Mouse (Mus musculus) midbrain, embryonic 14.5 days (tissue): Measurements from ENCODE around the gene Prkce. TPM values are rescaled to one million over a fixed set of nuclear protein-coding genes. Genes with fewer than 3 reads are reported as not detected.

Experiments
- ATAC-seq: fragments of 200-750 bp; cut with Nextera tagmentation; 2 replicates; pipeline ENCODE4 v1.8.0; 2017; ENCODE audit warnings: moderate number of reproducible peaks, moderate library complexity; ENCODE audit not compliant: low FRiP score, low TSS enrichment
- DNase-seq: peaks from one replicate; pipeline ENCODE4 v3.0.0-alpha.2; 2015
- H3K27ac ChIP-seq: fragments of 300-500 bp; sonication (generic); replicated peaks from 2 replicates; pipeline ENCODE4 v1.5.1; 2014; ENCODE audit warnings: mild to moderate bottlenecking, low read depth, low read length, moderate library complexity
- H3K27me3 ChIP-seq: fragments of 300-500 bp; sonication (generic); 2 replicates; pipeline ENCODE4 v1.6.1; 2014; ENCODE audit warnings: low read length, control low read depth, mixed read lengths; ENCODE audit not compliant: control insufficient read depth, insufficient read depth
- H3K36me3 ChIP-seq: fragments of 300-500 bp; sonication (generic); 2 replicates; pipeline ENCODE4 v1.6.1; 2014; ENCODE audit warnings: low read length, control low read depth; ENCODE audit not compliant: control insufficient read depth, insufficient read depth
- H3K4me1 ChIP-seq: fragments of 300-500 bp; sonication (generic); 2 replicates; pipeline ENCODE4 v1.6.1; 2014; ENCODE audit warnings: mild to moderate bottlenecking, antibody characterized with exemption, low read length, control low read depth; ENCODE audit not compliant: control insufficient read depth, insufficient read depth
- H3K4me2 ChIP-seq: fragments of 300-500 bp; sonication (generic); 2 replicates; pipeline ENCODE4 v1.6.1; 2014; ENCODE audit warnings: mild to moderate bottlenecking, low read length, moderate library complexity
- H3K4me3 ChIP-seq: fragments of 300-500 bp; sonication (generic); replicated peaks from 2 replicates; pipeline ENCODE4 v1.5.1; 2014; ENCODE audit warnings: low read depth, low read length
- H3K9ac ChIP-seq: fragments of 300-500 bp; sonication (generic); replicated peaks from 2 replicates; pipeline ENCODE4 v1.6.1; 2014; ENCODE audit warnings: mild to moderate bottlenecking, low read length, moderate library complexity
- H3K9me3 ChIP-seq: fragments of 300-500 bp; sonication (generic); 2 replicates; pipeline ENCODE4 v1.6.1; 2016; ENCODE audit warnings: low read length, control low read depth, mixed read lengths; ENCODE audit not compliant: control insufficient read depth
- WGBS: fragments of 180-500 bp; shearing (Covaris S2); extraction: QIAGEN DNeasy Blood & Tissue Kit; methylation state at CpG from one replicate; pipeline ENCODE4 v1.1.7; 2014; 5-methylcytosine and 5-hydroxymethylcytosine counted together
- polyA plus RNA-seq: library from polyadenylated mRNA; unstranded; fragments of >200 nt; fragmentation: Nextera tagmentation; extraction: Ambion mirVana; gene quantifications from 2 replicates; pipeline ENCODE4 v1.2.1, GENCODE M21; 2014

The Prkce gene
- polyA plus RNA-seq, 1 experiment from 2014 or later = 25.4 TPM

DNA sequence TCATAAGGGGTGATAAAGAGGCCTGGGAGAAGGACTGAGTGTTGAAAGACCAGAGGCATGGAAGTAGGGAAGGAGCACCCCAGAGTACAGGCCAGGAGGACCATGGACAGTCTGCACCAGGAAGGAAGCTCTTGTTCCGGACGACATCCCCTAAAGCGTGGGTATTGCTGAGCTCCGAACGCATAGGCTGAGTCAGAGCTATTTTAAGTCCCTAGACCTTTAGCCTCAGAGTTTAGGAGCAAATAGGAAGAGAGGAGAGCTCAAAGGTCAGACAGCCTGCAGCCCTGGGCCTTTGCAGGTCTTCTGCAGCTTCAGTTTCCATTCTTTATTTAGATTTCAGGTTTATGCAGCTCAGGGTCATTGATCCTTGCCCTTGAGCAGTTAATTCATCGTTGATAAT lies 433.5 kb downstream of the Prkce start:
- DNase-seq (no peak), ATAC-seq (no peak)
- H3K9ac ChIP-seq = no peak overlapping the region
- no peaks in the 10 kb centered on the region for H3K4me1 ChIP-seq
- H3K27ac ChIP-seq = no peak overlapping the region
- no peak overlapping the region for H3K4me3 ChIP-seq
- WGBS = 86% methylated on average over 6 of the region's 6 CpGs
- no peak overlapping the region for H3K4me2 ChIP-seq
- no peaks in the 10 kb centered on the region for H3K36me3 ChIP-seq
- no peaks in the 10 kb centered on the region; the same call in 1 of the 2 replicates for H3K27me3 ChIP-seq
- no peaks in the 10 kb centered on the region for H3K9me3 ChIP-seq

GRCm38 (mm10) chr17:86601901-86602300 lies 434.3 kb downstream of the Prkce start:
- no peak overlapping the region for H3K4me3 ChIP-seq
- no peak overlapping the region for H3K9ac ChIP-seq
- 85% methylated on average over 2 of the region's 2 CpGs for WGBS
- no peaks in the 10 kb centered on the region for H3K36me3 ChIP-seq
- H3K9me3 ChIP-seq = no peaks in the 10 kb centered on the region
- H3K27ac ChIP-seq = no peak overlapping the region
- ATAC-seq (no peak), DNase-seq (no peak)
- H3K27me3 ChIP-seq = no peaks in the 10 kb centered on the region; the same call in 1 of the 2 replicates
- no peak overlapping the region for H3K4me2 ChIP-seq
- no peaks in the 10 kb centered on the region for H3K4me1 ChIP-seq

GRCm38 (mm10) chr17:86603848-86604444 lies 436.4 kb downstream of the Prkce start:
- no peak overlapping the region for H3K27ac ChIP-seq
- H3K9me3 ChIP-seq = no peaks in the 10 kb centered on the region
- DNase-seq (no peak), ATAC-seq (no peak)
- H3K36me3 ChIP-seq = no peaks in the 10 kb centered on the region
- no peak overlapping the region for H3K4me3 ChIP-seq
- 89% methylated on average over 5 of the region's 5 CpGs for WGBS
- no peak overlapping the region for H3K4me2 ChIP-seq
- no peak overlapping the region for H3K9ac ChIP-seq
- no peaks in the 10 kb centered on the region; the same call in 1 of the 2 replicates for H3K27me3 ChIP-seq
- no peaks in the 10 kb centered on the region for H3K4me1 ChIP-seq

DNA sequence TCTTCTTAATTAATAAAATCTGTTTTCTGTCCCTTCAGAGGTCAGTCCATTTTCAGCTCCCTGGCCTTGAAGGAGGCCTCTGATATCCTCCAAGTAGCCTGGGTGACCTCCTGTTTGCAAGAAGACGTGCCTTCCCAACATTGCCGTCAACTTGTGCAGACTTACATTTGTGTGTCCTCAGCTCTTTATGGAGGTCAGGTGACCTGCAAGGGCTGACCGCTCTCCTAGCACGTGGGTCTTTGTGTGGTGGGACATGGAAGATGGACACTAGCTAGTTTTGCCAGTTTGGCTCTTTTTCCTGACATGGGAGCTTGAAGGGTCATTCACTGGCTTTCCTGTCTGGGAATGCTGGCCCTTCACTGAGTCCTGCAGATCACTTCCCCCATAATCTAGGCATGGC lies 440.4 kb downstream of the Prkce start:
- Histone ChIP-seq H3K4me3 (no peak overlapping the region), H3K4me2 (no peak overlapping the region), H3K4me1 (no peaks in the 10 kb centered on the region), H3K36me3 (no peaks in the 10 kb centered on the region), H3K9ac (no peak overlapping the region), H3K27me3 (no peaks in the 10 kb centered on the region), H3K9me3 (no peaks in the 10 kb centered on the region), H3K27ac (no peak overlapping the region)
- ATAC-seq (no peak), DNase-seq (no peak)
- WGBS = 93% methylated on average over 4 of the region's 4 CpGs

- H3K36me3 ChIP-seq = no peaks in the 10 kb centered on the region
Observed at GRCm38 (mm10) chr17:86610271-86610969, 442.8 kb downstream of the Prkce start.

GRCm38 (mm10) chr17:86611772-86612171 lies 444.2 kb downstream of the Prkce start:
- H3K9me3 ChIP-seq = no peaks in the 10 kb centered on the region
- H3K27me3 ChIP-seq = no peaks in the 10 kb centered on the region
- ATAC-seq (no peak), DNase-seq (no peak)
- H3K4me1 ChIP-seq = no peaks in the 10 kb centered on the region
- 73% methylated on average over 5 of the region's 5 CpGs for WGBS
- H3K27ac ChIP-seq = no peak overlapping the region
- no peak overlapping the region for H3K9ac ChIP-seq
- H3K36me3 ChIP-seq = no peaks in the 10 kb centered on the region
- no peak overlapping the region for H3K4me3 ChIP-seq
- H3K4me2 ChIP-seq = no peak overlapping the region

More at GRCm38 (mm10) chr17:86610271-86610969, 442.8 kb downstream of the Prkce start:
- 89% methylated on average over 8 of the region's 8 CpGs for WGBS
- H3K27ac ChIP-seq = no peak overlapping the region
- ATAC-seq = no peak
- no peaks in the 10 kb centered on the region for H3K9me3 ChIP-seq
- H3K4me3 ChIP-seq = no peak overlapping the region
- H3K4me2 ChIP-seq = no peak overlapping the region
- DNase-seq = no peak
- H3K27me3 ChIP-seq = no peaks in the 10 kb centered on the region
- no peak overlapping the region for H3K9ac ChIP-seq
- no peaks in the 10 kb centered on the region for H3K4me1 ChIP-seq

- ATAC-seq = no peak
Observed at GRCm38 (mm10) chr17:86615592-86616291, 448.2 kb downstream of the Prkce start.

DNA sequence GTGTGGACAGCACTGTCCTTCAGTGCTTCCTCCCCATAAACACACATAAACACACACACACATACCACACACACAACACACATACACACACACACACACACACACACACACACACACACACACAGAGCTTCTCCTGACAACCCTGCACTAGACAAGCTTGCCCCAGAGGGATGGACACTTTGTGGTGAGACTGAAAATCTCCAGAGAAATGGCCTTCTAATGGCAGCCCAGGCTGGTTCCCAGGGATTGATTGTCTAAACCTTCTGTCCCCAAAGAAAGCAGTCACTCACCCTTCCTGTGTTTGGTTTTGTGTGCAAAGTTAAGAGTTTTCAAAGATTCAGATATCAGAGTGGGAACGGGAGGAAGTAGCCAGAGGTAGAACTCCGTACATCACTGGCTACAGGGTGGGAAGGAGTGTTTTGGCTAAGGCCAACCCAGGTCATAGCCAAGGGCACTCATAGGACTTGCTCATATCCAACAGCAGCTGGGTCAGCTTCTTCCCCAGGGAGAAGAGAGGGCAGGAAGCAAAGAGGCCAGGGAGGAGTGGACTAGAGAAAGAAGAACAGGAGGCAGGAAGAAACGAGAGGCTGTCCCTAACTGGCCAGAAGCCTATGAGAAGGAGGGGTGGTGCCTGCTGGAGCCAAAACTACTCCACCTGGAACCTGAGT lies 450.1 kb downstream of the Prkce start:
- Histone ChIP-seq H3K27ac (no peak overlapping the region), H3K4me3 (no peak overlapping the region), H3K4me2 (no peak overlapping the region), H3K36me3 (no peaks in the 10 kb centered on the region), H3K4me1 (no peaks in the 10 kb centered on the region), H3K27me3 (no peaks in the 10 kb centered on the region), H3K9ac (no peak overlapping the region), H3K9me3 (no peaks in the 10 kb centered on the region)
- WGBS = 87% methylated on average over 3 of the region's 3 CpGs
- no peak for DNase-seq
- no peak for ATAC-seq

More at GRCm38 (mm10) chr17:86615592-86616291, 448.2 kb downstream of the Prkce start:
- Histone ChIP-seq H3K9me3 (no peaks in the 10 kb centered on the region), H3K9ac (no peak overlapping the region), H3K4me3 (no peak overlapping the region), H3K36me3 (no peaks in the 10 kb centered on the region), H3K4me2 (no peak overlapping the region), H3K27ac (no peak overlapping the region), H3K27me3 (no peaks in the 10 kb centered on the region), H3K4me1 (no peaks in the 10 kb centered on the region)
- no peak for DNase-seq
- WGBS = 90% methylated on average over 13 of the region's 13 CpGs
